Mouse (Mus musculus): ENCODE results near the gene BC067074.
A peak's percentile ranks its signal among the peaks of the same experiment; 100 is the strongest.

BC067074 gene

DNA sequence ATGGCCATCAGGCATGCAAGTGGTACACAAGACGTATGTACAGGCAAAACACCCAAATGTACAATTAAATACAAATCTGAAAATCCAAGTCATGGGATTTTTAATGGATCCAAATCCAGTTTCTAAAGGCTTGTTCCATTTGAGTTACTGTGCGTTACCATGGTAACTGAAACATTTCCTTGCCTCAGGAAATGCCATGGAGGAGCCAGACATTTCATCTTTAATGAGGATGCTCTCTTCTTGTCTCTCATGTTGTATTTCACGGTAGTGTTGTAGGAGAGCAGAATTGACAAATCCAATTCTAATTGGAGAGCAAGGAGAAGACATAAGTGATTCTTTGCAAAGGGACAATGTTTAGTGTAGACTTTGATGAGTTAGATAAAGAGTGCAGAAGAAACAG lies 31.3 kb downstream of the BC067074 start:
- no peak for DNase-seq

DNA sequence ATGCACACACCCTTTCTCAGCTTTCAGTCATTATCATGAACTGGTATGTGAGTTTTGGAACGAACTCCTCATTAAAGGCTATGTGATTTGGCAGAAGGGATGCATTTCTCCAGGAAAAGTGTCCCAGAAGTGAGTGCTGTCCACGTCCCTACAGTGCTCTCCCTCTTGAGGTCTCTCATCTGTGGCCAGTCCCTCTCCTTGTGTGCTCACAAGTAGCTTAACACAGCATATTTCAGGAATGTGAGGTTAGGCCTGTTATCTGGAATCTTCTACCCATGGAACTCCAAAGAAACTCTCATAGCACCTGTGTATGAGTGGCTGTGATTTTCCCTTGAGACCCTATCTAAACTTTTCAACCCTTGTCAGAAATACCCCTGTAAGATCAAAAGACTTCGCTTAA lies 32.7 kb downstream of the BC067074 start:
- no peak for DNase-seq

GRCm38 (mm10) chr13:113332256-113332655 lies 39.3 kb downstream of the BC067074 start:
- no peak for DNase-seq

- no peak for DNase-seq
These were observed 40.4 kb downstream of the BC067074 start for GRCm38 (mm10) chr13:113333374-113333773.

DNA sequence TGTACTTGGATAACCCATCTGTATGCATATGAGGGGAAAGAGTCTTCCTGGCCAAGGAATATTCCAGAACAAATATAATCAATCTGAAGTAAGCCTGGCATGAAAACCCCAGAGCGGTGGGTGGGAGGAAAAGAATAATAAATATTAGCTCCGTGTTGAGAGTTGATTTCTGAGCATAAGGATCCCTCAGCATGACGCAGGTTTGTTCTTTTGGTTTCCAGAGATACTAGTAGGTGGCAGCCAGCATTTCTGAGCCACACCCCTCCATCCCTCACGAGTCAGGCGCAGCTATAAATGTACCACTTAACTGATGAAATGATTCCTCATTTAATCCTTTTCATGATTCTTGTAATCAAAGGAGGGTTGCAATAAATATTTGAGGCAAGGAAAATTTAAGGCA lies 41.0 kb downstream of the BC067074 start:
- DNase-seq: no peak

DNA sequence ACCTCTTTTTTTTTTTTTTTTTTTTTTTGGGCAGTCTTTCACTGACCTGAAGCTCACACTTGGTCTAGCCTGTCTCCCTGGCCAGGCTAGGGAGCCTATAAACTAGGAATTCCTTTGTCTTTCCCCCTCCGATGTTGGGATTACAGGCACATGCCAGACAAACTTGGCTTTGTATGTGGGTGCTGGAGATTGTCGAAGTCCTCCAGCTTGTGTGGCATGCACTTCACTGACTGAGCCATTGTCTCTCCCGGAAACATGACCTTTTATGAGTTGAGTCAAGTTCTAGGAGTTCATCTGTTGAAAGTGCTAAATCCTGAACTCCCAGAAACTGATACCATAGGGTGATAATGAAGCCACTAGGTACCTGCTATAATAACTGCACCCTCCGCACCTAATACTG lies 41.8 kb downstream of the BC067074 start:
- no peak for DNase-seq

- DNase-seq: peak; percentile 79
These were observed 44.4 kb downstream of the BC067074 start for GRCm38 (mm10) chr13:113337223-113337858.

GRCm38 (mm10) chr13:113340644-113341043 lies 47.7 kb downstream of the BC067074 start:
- DNase-seq: no peak

DNA sequence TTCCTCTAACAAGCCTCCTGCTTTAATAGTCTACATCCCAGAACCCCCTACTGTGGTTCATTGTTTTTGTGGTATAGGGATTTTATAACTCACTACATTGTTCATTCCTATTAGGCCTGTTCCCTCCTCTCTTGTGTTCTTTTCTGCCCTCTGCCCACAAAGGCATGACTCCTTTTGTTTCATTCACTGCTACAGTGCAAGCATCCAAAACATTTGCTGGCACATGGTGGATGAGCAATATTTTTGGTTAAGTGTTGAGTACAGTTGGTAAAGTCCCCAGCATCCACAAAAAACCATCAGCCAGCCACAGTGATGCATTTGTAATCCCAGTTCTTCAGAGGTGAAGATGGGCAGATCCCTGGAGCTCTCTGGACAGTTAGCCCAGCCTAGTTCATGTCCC lies 48.2 kb downstream of the BC067074 start:
- DNase-seq: no peak

DNA sequence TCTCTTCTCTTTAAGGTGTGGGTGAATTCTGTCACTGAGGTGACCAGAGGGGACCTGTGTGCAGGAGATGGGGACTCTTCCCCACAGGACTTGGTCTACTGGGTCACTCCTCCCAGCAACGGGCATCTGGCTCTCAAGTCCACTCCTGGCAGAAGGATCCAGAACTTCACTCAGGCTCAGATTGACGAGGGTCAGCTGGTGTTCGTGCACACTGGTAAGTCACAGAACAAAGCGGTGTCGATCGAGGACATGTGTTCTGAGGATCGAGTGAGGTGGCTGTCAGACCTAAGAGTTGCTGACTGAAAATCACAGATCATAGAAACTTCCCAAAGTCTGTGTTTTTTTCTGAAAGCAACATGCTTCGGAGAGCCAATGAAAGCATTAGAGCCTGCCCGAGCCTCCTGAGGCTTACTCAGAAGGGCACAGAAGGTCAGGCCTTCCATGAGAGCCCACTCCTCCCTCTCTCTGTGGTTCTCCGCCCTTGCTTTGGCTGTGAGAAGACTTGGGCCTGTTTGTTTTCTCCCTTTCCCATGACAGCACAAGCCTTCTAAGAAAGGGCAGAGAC lies 49.5 kb downstream of the BC067074 start:
- no peak for DNase-seq

- DNase-seq: no peak
These were observed 57.9 kb downstream of the BC067074 start for GRCm38 (mm10) chr13:113350743-113351430.

DNA sequence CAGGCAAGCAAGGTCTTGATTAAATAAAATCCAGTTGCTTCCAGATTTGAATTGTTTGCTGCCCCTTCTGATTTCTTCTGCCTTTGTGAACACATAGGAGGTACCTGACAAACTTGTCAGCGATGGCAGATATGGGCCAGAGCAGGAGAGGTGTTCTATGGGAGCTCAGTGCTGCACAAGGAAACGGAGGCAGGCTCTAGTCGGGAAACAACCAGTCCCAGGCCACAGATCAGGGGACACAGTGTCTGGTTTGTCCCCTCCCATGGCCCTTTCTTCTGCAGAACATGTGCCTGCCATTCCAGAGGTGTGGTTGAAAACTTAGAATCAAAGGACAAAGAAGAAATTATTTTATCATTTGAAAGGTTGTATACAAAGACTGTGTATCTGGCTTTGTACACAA lies 60.6 kb downstream of the BC067074 start:
- no peak for DNase-seq

DNA sequence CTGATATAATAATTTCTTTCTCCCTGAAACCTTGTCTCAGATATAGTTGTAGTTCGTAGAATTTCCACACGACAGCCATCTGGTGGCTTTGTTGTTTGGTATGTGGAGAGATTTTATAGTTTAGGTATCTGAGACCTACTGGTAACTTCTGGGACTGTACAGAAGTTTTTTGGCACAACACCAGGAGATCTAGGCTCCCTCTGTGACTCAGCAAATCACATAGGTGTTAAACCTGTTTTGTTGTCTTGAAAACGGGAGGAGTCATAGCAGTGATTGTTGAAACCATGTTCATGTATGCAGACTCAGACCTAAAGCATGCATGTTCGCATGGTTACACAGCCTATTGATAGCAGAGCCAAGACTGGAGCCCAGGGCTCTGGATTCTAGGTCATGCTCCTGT lies 61.0 kb downstream of the BC067074 start:
- no peak for DNase-seq

DNA sequence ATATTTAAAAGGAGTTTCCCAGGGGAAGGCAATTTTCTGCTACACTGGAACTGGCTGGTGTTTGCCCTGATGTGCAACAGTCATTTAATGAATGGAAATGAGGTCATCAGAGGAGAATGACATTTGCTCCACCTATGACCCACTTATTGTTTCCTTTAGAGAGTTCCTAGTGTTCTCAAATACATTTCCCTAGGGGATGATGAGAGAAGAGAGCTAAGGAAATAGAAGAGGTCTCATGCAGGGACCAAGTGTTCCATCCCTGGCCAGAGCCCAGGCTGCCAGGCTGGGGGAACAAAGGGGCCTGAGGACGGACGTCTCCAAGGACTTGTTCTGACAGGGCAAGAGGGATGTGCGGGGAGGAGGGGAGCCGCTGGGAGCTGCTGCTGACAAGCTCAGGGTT lies 62.1 kb downstream of the BC067074 start:
- peak; percentile 39 for DNase-seq

DNA sequence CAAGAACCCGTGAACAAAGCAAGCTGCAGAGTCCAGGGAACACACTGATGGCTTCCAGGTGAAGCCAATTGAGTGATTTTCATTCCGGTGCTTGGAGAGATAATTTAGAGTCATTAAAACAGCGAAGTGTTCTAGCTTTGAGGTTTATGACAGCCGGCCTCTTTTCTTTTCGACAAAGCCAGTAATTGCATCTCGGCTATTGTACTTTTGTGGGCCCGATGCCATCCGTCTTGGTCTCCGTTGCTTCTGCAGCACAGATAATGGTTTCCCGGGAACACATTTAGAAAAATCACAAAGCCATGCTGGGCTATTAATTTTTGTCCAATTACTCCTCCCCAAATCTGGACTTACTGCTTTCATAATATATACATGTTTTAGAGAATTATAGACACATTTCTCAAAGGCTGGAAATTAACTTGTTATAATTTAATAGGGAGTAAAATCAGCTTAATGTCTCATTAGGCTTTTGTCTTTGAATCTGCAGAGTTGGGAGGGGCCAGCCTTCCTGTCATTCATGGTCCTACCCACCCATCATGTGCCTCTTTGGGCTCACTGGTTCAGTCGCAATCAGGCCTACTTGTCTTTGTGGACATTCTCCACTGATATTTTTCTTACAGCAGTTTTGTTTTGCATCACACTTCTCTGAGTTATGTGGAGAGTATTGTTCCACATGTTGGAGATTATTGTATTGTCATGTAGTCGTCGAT lies 64.6 kb downstream of the BC067074 start:
- DNase-seq: no peak

DNA sequence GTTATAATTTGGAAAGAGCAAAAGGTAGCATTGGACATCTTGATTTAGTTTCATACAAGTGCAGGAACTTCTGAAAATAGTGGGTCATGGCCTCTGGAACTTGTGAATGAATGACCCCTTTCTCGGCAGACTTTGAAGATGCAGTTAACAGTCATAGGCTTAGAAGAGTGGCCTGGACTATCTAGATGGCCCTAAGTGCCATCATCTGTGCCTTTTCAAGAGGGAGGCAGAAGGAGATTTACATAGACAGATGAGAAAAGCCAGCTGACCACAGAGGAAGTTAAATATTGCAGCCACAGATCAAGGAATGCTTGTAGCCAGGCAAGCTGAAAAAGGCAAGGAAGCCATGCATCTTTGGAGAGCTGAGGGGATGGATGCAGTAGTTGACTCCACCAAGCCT lies 66.7 kb downstream of the BC067074 start:
- DNase-seq: no peak

GRCm38 (mm10) chr13:113365976-113366375 lies 73.0 kb downstream of the BC067074 start:
- DNase-seq: no peak

- peak; percentile 88 for DNase-seq
These were observed 76.1 kb downstream of the BC067074 start for GRCm38 (mm10) chr13:113368931-113369579.

DNA sequence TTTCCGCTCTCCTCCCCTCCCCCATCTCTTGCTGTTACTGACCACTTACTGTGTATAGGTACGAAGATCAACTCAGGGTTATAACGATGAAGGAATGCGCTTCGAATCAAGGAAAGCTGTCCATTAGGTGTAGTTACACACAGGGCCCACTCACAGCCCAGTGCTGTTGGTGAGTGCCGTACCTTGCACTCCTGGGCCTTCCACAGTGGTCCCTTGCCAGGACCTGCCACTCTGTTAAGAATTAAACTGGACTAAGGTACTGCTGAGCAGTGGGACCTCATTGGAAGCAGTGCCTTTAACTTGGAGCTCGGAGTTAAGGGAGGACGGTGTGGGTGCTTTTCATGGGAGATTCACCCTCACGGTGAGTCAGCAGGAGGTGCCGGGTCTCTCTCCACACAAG lies 76.7 kb downstream of the BC067074 start:
- peak; percentile 84 for DNase-seq

GRCm38 (mm10) chr13:113373291-113374083 lies 80.5 kb downstream of the BC067074 start:
- DNase-seq: no peak

DNA sequence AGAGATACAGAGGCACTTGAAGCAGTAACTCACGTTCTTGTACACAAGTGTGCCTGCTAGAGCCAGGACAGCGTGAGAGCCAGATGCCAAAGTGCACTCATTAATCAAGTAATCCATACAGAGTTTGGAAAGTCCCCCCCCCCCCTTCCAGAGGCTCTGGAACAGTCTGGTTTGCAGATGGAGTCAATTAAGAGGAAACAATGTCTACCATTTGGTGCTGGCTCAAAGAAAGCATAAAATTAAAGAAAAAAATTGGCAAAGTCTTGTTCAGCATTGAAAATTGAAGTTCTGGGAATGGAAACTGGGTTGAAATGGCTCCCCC lies 81.1 kb downstream of the BC067074 start:
- no peak for DNase-seq

GRCm38 (mm10) chr13:113377631-113378030 lies 84.7 kb downstream of the BC067074 start:
- no peak for DNase-seq

- DNase-seq: no peak
These were observed 86.0 kb downstream of the BC067074 start for GRCm38 (mm10) chr13:113378980-113379410.
